Comparison of ENCODE assay signal across 30 mouse cellular contexts in genomic region chr3:75692088-75692487, GRCm38 (mm10). TPM values are rescaled to one million over a fixed set of nuclear protein-coding genes. Genes with fewer than 3 reads are reported as not detected.
DNase-seq lines count a peak whose midpoint lies in the region; ATAC-seq and TF ChIP-seq lines count a peak whose summit lies in the region.
"Had no signal": no experiment of that assay in that cellular context is flagged by ENCODE, and none has a peak within 500 bp of the region (broad histone marks: within the 10 kb centered on the region; RNA-seq: fewer than 3 reads in every experiment).

No protein-coding gene starts in this region.

- peak; percentile 44 for DNase-seq in MEL (ENCODE audit: low read depth, low spot score)
- no peak for DNase-seq in forebrain, embryonic 11.5 days (ENCODE audit: low spot score)
- DNase-seq in spleen, postnatal 4 days (ENCODE audit: low spot score in 2 of 2) = no peak
- no peak for DNase-seq in adrenal gland, postnatal 10 days
- DNase-seq: adrenal gland, adult 8-10 months; adrenal gland, postnatal 36 days; cerebellum, adult 18-20 months; cerebellum, adult 9-10 months; cerebellum, postnatal 14 days; gastrocnemius, postnatal 36 days; heart, adult 11 months had no signal

- no peak overlapping the region for H3K27ac ChIP-seq in MEL (ENCODE audit: control insufficient read depth, low read depth, low read length)
- no peak overlapping the region for H3K27ac ChIP-seq in forebrain, embryonic 11.5 days (ENCODE audit: low read depth, low read length)
- H3K27ac ChIP-seq: embryonic facial prominence, embryonic 12.5 days; embryonic facial prominence, embryonic 15.5 days; forebrain, embryonic 12.5 days; forebrain, embryonic 15.5 days; hindbrain, embryonic 10.5 days; hindbrain, embryonic 14.5 days; hindbrain, postnatal 0 days had no signal

- 94% methylated on average over 1 of the region's 1 CpGs for WGBS in forebrain, embryonic 11.5 days

- peaks cover 0 to 25% of the 10 kb centered on the region in 2 experiments; a peak in 2 of 4 replicates for H3K36me3 ChIP-seq in MEL (ENCODE audit: control insufficient read depth in 1 of 2, insufficient read depth in 2 of 2, low read length in 2 of 2)
- no peaks in the 10 kb centered on the region for H3K36me3 ChIP-seq in forebrain, embryonic 11.5 days (ENCODE audit: control insufficient read depth, insufficient read depth, low read length)
- H3K36me3 ChIP-seq: embryonic facial prominence, embryonic 12.5 days; embryonic facial prominence, embryonic 15.5 days; forebrain, embryonic 12.5 days; forebrain, embryonic 15.5 days; hindbrain, embryonic 10.5 days had no signal

- TF ChIP-seq EP300 in MEL (IDR thresholded peaks at IDR 0.05; ENCODE audit: low read depth in 1 of 2, low read length in 2 of 2) = peak; percentile 85 to 95

- H3K27me3 ChIP-seq in MEL (ENCODE audit: control insufficient read depth in 1 of 2, insufficient read depth in 2 of 2, low read length in 2 of 2) = no peaks in the 10 kb centered on the region
- no peaks in the 10 kb centered on the region for H3K27me3 ChIP-seq in forebrain, embryonic 11.5 days (ENCODE audit: control insufficient read depth, insufficient read depth, low read length)
- H3K27me3 ChIP-seq: embryonic facial prominence, embryonic 12.5 days; embryonic facial prominence, embryonic 15.5 days; forebrain, embryonic 12.5 days; forebrain, embryonic 15.5 days had no signal

- H3K4me3 ChIP-seq in MEL (ENCODE audit: control insufficient read depth in 1 of 2, insufficient read depth in 1 of 2, low read depth in 2 of 2, low read length in 2 of 2) = no peak overlapping the region
- H3K4me3 ChIP-seq in forebrain, embryonic 11.5 days (ENCODE audit: low read depth, low read length) = no peak overlapping the region
- H3K4me3 ChIP-seq: embryonic facial prominence, embryonic 12.5 days; embryonic facial prominence, embryonic 15.5 days; forebrain, embryonic 12.5 days; forebrain, embryonic 15.5 days; hindbrain, embryonic 10.5 days had no signal

- no peaks in the 10 kb centered on the region for H3K79me2 ChIP-seq in MEL (ENCODE audit: control insufficient read depth, insufficient read depth, low read length, poor library complexity)

- peaks cover 12 to 18% of the 10 kb centered on the region in 2 experiments for H3K4me1 ChIP-seq in MEL (ENCODE audit: control insufficient read depth in 1 of 2, insufficient read depth in 2 of 2, low read length in 2 of 2)
- H3K4me1 ChIP-seq in forebrain, embryonic 11.5 days (replicated peaks; ENCODE audit: control insufficient read depth, insufficient read depth, low read length) = no peaks in the 10 kb centered on the region
- H3K4me1 ChIP-seq: embryonic facial prominence, embryonic 12.5 days; embryonic facial prominence, embryonic 15.5 days; forebrain, embryonic 12.5 days; forebrain, embryonic 15.5 days; hindbrain, embryonic 10.5 days had no signal

- H3K4me2 ChIP-seq in forebrain, embryonic 11.5 days (ENCODE audit: low read depth, low read length, severe bottlenecking) = no peak overlapping the region
- H3K4me2 ChIP-seq: embryonic facial prominence, embryonic 12.5 days; embryonic facial prominence, embryonic 15.5 days; forebrain, embryonic 12.5 days; forebrain, embryonic 15.5 days; heart, embryonic 11.5 days; hindbrain, embryonic 14.5 days had no signal

- no peaks in the 10 kb centered on the region for H3K9me3 ChIP-seq in MEL (replicated peaks; ENCODE audit: insufficient read depth, low read length)
- no peaks in the 10 kb centered on the region for H3K9me3 ChIP-seq in forebrain, embryonic 11.5 days (ENCODE audit: control insufficient read depth, low read length)
- H3K9me3 ChIP-seq: embryonic facial prominence, embryonic 12.5 days; embryonic facial prominence, embryonic 15.5 days; forebrain, embryonic 12.5 days; forebrain, embryonic 15.5 days; hindbrain, embryonic 10.5 days had no signal

- TF ChIP-seq POLR2A in MEL (IDR thresholded peaks at IDR 0.05; ENCODE audit: control insufficient read depth in 1 of 2, insufficient read depth in 1 of 2, low read depth in 1 of 2, low read length in 2 of 2, poor library complexity in 1 of 2) = no peak

- ATAC-seq in granulocyte monocyte progenitor cell, adult 5-6 weeks (replicated peaks; ENCODE audit: poor library complexity, severe bottlenecking) = peak; percentile 53; the same call in 1 of the 2 replicates
- peak; percentile 62; the same call in 1 of the 2 replicates for ATAC-seq in megakaryocyte-erythroid progenitor cell, adult 5-6 weeks (replicated peaks; ENCODE audit: low FRiP score, low TSS enrichment, poor library complexity, severe bottlenecking)
- ATAC-seq in forebrain, embryonic 11.5 days (replicated peaks; ENCODE audit: low FRiP score) = no peak
- ATAC-seq: activated CD4-positive, CD25-positive, alpha-beta regulatory T cell, adult 4 months; forebrain, embryonic 15.5 days; hindbrain, postnatal 0 days; inflammation-experienced regulatory T-cells, adult 6 months; intestine, embryonic 16.5 days had no signal

- TF ChIP-seq RAD21 in MEL (IDR thresholded peaks at IDR 0.05; ENCODE audit: low read depth, low read length) = no peak

- H3K9ac ChIP-seq in MEL (ENCODE audit: control insufficient read depth, low read depth, low read length, poor library complexity, severe bottlenecking) = no peak overlapping the region
- no peak overlapping the region for H3K9ac ChIP-seq in forebrain, embryonic 11.5 days (ENCODE audit: low read length)
- H3K9ac ChIP-seq: embryonic facial prominence, embryonic 12.5 days; embryonic facial prominence, embryonic 15.5 days; forebrain, embryonic 12.5 days; forebrain, embryonic 15.5 days; hindbrain, embryonic 14.5 days had no signal

- no peak for TF ChIP-seq CTCF in MEL (IDR thresholded peaks at IDR 0.05 in 2 of 3, conservative IDR thresholded peaks at IDR 0.05 in 1 of 3; ENCODE audit: control insufficient read depth in 1 of 3, insufficient read depth in 1 of 3, low read depth in 2 of 3, low read length in 3 of 3, poor library complexity in 1 of 3, severe bottlenecking in 1 of 3)

TF ChIP-seq in MEL, 35 proteins besides CTCF, POLR2A, EP300 and RAD21:
- no peak for TF ChIP-seq KAT2A (conservative IDR thresholded peaks at IDR 0.05; ENCODE audit: low read depth, low read length)
- TF ChIP-seq MXI1 (IDR thresholded peaks at IDR 0.05; ENCODE audit: low read depth, low read length) = no peak
- no peak for TF ChIP-seq MAFK (IDR thresholded peaks at IDR 0.05; ENCODE audit: borderline replicate concordance, low read depth, low read length)
- no peak for TF ChIP-seq ELF1 (IDR thresholded peaks at IDR 0.05; ENCODE audit: low read depth, low read length)
- no peak for TF ChIP-seq USF1 (IDR thresholded peaks at IDR 0.05; ENCODE audit: low read depth, low read length)
- no peak for TF ChIP-seq UBTF (IDR thresholded peaks at IDR 0.05; ENCODE audit: borderline replicate concordance, insufficient read depth, low read depth, low read length)
- TF ChIP-seq BHLHE40 (IDR thresholded peaks at IDR 0.05; ENCODE audit: borderline replicate concordance, low read depth, low read length) = no peak
- TF ChIP-seq POLR2AphosphoS5 (IDR thresholded peaks at IDR 0.05; ENCODE audit: borderline replicate concordance, low read depth, low read length) = no peak
- TF ChIP-seq ETS1 (IDR thresholded peaks at IDR 0.05; ENCODE audit: low read depth, low read length) = peak; percentile 40; the same call in 1 of the 2 replicates
- TF ChIP-seq GABPA (IDR thresholded peaks at IDR 0.05; ENCODE audit: low read depth, low read length) = no peak
- TF ChIP-seq JUND (IDR thresholded peaks at IDR 0.05; ENCODE audit: low read depth, low read length) = no peak
- no peak for TF ChIP-seq ZMIZ1 (IDR thresholded peaks at IDR 0.05; ENCODE audit: low read depth, low read length)
- peak; percentile 53; the same call in 1 of the 2 replicates for TF ChIP-seq MYC (IDR thresholded peaks at IDR 0.05; ENCODE audit: low read depth, low read length)
- peak; percentile 50; the same call in 1 of the 2 replicates for TF ChIP-seq TCF12 (IDR thresholded peaks at IDR 0.05; ENCODE audit: low read depth, low read length)
- peak; percentile 80 for TF ChIP-seq GATA1 (IDR thresholded peaks at IDR 0.05; ENCODE audit: low read depth, low read length)
- no peak for TF ChIP-seq POLR2AphosphoS2 (IDR thresholded peaks at IDR 0.05; ENCODE audit: low read length)
- TF ChIP-seq MAZ (IDR thresholded peaks at IDR 0.05; ENCODE audit: low read depth, low read length) = no peak
- TF ChIP-seq CHD1 (IDR thresholded peaks at IDR 0.05; ENCODE audit: low read depth, low read length) = no peak
- TF ChIP-seq MYB (IDR thresholded peaks at IDR 0.05; ENCODE audit: low read depth, low read length) = peak; percentile 85
- TF ChIP-seq ZNF384 (IDR thresholded peaks at IDR 0.05; ENCODE audit: low read depth, low read length) = no peak
- TF ChIP-seq MAX (IDR thresholded peaks at IDR 0.05; ENCODE audit: low read length) = 0 out of 2 replicates have a peak, but pooled peaks have one; percentile 39
- no peak for TF ChIP-seq E2F4 (IDR thresholded peaks at IDR 0.05; ENCODE audit: borderline replicate concordance, low read depth, low read length)

RNA-seq across cellular contexts. Expression of gene Gm29133, which starts 55.9 kb away (rescaled TPM):
- not detected in 2 replicates for total RNA-seq in MEL (2012; rRNA removed)
- not detected for polyA plus RNA-seq in MEL (2012; ENCODE audit: insufficient read depth in 1 of 2, insufficient read length in 2 of 2, low read depth in 1 of 2, low replicate concordance in 2 of 2, missing spikeins in 1 of 2)
- total RNA-seq in granulocyte monocyte progenitor cell, adult 5-6 weeks (2014; fragmentation: Nextera tagmentation) = not detected in 2 replicates
- not detected in 2 replicates for total RNA-seq in granulocyte monocyte progenitor cell, adult 5-6 weeks (2017)
- not detected in 2 replicates for total RNA-seq in megakaryocyte-erythroid progenitor cell, adult 5-6 weeks (2014; fragmentation: Nextera tagmentation)
- not detected in 2 replicates for total RNA-seq in megakaryocyte-erythroid progenitor cell, adult 5-6 weeks (2017)
- not detected in 2 replicates for polyA plus RNA-seq in forebrain, embryonic 11.5 days (2014; fragmentation: Nextera tagmentation; extraction: Ambion mirVana)
- total RNA-seq in adrenal gland, postnatal 10 days (2021) = not detected
- total RNA-seq: adrenal gland, adult 8-10 months; adrenal gland, postnatal 36 days; ES-E14; gastrocnemius, adult 8-10 months; gastrocnemius, postnatal 36 days; heart, adult 8-10 months; heart, postnatal 25 days; hindbrain, postnatal 0 days had no signal
- polyA plus RNA-seq: activated CD4-positive, CD25-positive, alpha-beta regulatory T cell, adult 4 months; embryonic facial prominence, embryonic 12.5 days; embryonic facial prominence, embryonic 15.5 days; forebrain, embryonic 12.5 days; forebrain, embryonic 15.5 days; heart, embryonic 11.5 days; heart, embryonic 14.5 days; heart, postnatal 0 days; hindbrain, embryonic 10.5 days; hindbrain, embryonic 14.5 days; hindbrain, postnatal 0 days; inflammation-experienced regulatory T-cells, adult 6 months; intestine, embryonic 16.5 days had no signal
